Mouse (Mus musculus): ENCODE data around the gene Dync1i1. TPM values are rescaled to one million over a fixed set of nuclear protein-coding genes. Genes with fewer than 3 reads are reported as not detected.

Dync1i1 gene
- polyA plus RNA-seq, 1 experiment = 202 TPM

GRCm38 (mm10) chr6:5812076-5812475 is 86.6 kb downstream of the Dync1i1 start:
- 57% methylated on average over 1 of the region's 1 CpGs for WGBS
- no peak overlapping the region for H3K4me3 ChIP-seq (replicated peaks; ENCODE audit: insufficient read depth, low read depth, low read length)
- no peak for DNase-seq
- no peaks in the 10 kb centered on the region for H3K27me3 ChIP-seq (ENCODE audit: control insufficient read depth, insufficient read depth, low read length)
- no peaks in the 10 kb centered on the region for H3K4me1 ChIP-seq (ENCODE audit: control insufficient read depth, insufficient read depth, low read length)
- TF ChIP-seq POLR2A (IDR thresholded peaks at IDR 0.05; ENCODE audit: borderline replicate concordance, insufficient read depth, low read length) = no peak
- no peak for TF ChIP-seq CTCF (IDR thresholded peaks at IDR 0.05; ENCODE audit: borderline replicate concordance, insufficient read depth, low read depth, low read length)
- H3K27ac ChIP-seq (ENCODE audit: insufficient read depth, low read length) = no peak overlapping the region

GRCm38 (mm10) chr6:5819674-5820073 is 94.2 kb downstream of the Dync1i1 start:
- no peak for DNase-seq
- no peak overlapping the region for H3K27ac ChIP-seq (ENCODE audit: insufficient read depth, low read length)
- H3K4me3 ChIP-seq (replicated peaks; ENCODE audit: insufficient read depth, low read depth, low read length) = no peak overlapping the region
- 91% methylated on average over 3 of the region's 3 CpGs for WGBS
- no peaks in the 10 kb centered on the region for H3K27me3 ChIP-seq (ENCODE audit: control insufficient read depth, insufficient read depth, low read length)
- no peaks in the 10 kb centered on the region for H3K4me1 ChIP-seq (ENCODE audit: control insufficient read depth, insufficient read depth, low read length)
- TF ChIP-seq CTCF (IDR thresholded peaks at IDR 0.05; ENCODE audit: borderline replicate concordance, insufficient read depth, low read depth, low read length) = no peak
- no peak for TF ChIP-seq POLR2A (IDR thresholded peaks at IDR 0.05; ENCODE audit: borderline replicate concordance, insufficient read depth, low read length)

GRCm38 (mm10) chr6:5825461-5825860 is 100.0 kb downstream of the Dync1i1 start:
- WGBS = 88% methylated on average over 3 of the region's 3 CpGs
- TF ChIP-seq POLR2A (IDR thresholded peaks at IDR 0.05; ENCODE audit: borderline replicate concordance, insufficient read depth, low read length) (no peak), CTCF (IDR thresholded peaks at IDR 0.05; ENCODE audit: borderline replicate concordance, insufficient read depth, low read depth, low read length) (no peak)
- DNase-seq = no peak

GRCm38 (mm10) chr6:5827064-5827463 is 101.6 kb downstream of the Dync1i1 start:
- peak; percentile 24; the same call in 1 of the 2 replicates for TF ChIP-seq CTCF (IDR thresholded peaks at IDR 0.05; ENCODE audit: borderline replicate concordance, insufficient read depth, low read depth, low read length)
- TF ChIP-seq POLR2A (IDR thresholded peaks at IDR 0.05; ENCODE audit: borderline replicate concordance, insufficient read depth, low read length) = no peak
- DNase-seq = no peak
- Histone ChIP-seq H3K4me1 (ENCODE audit: control insufficient read depth, insufficient read depth, low read length) (no peaks in the 10 kb centered on the region), H3K4me3 (replicated peaks; ENCODE audit: insufficient read depth, low read depth, low read length) (no peak overlapping the region), H3K27ac (ENCODE audit: insufficient read depth, low read length) (no peak overlapping the region), H3K27me3 (ENCODE audit: control insufficient read depth, insufficient read depth, low read length) (no peaks in the 10 kb centered on the region)
- 32% methylated on average over 4 of the region's 4 CpGs for WGBS

More at GRCm38 (mm10) chr6:5825461-5825860, 100.0 kb downstream of the Dync1i1 start:
- no peak overlapping the region for H3K27ac ChIP-seq (ENCODE audit: insufficient read depth, low read length)
- H3K4me1 ChIP-seq (ENCODE audit: control insufficient read depth, insufficient read depth, low read length) = no peaks in the 10 kb centered on the region
- H3K27me3 ChIP-seq (ENCODE audit: control insufficient read depth, insufficient read depth, low read length) = no peaks in the 10 kb centered on the region
- H3K4me3 ChIP-seq (replicated peaks; ENCODE audit: insufficient read depth, low read depth, low read length) = no peak overlapping the region

GRCm38 (mm10) chr6:5828409-5828974 is 103.1 kb downstream of the Dync1i1 start:
- no peak overlapping the region for H3K4me3 ChIP-seq (replicated peaks; ENCODE audit: insufficient read depth, low read depth, low read length)
- H3K27me3 ChIP-seq (ENCODE audit: control insufficient read depth, insufficient read depth, low read length) = no peaks in the 10 kb centered on the region
- no peak for DNase-seq
- no peak overlapping the region for H3K27ac ChIP-seq (ENCODE audit: insufficient read depth, low read length)
- whole genome bisulfite sequencing = 87% methylated on average over 14 of the region's 14 CpGs
- H3K4me1 ChIP-seq (ENCODE audit: control insufficient read depth, insufficient read depth, low read length) = no peaks in the 10 kb centered on the region
- TF ChIP-seq CTCF (IDR thresholded peaks at IDR 0.05; ENCODE audit: borderline replicate concordance, insufficient read depth, low read depth, low read length) = no peak
- no peak for TF ChIP-seq POLR2A (IDR thresholded peaks at IDR 0.05; ENCODE audit: borderline replicate concordance, insufficient read depth, low read length)

GRCm38 (mm10) chr6:5829148-5829547 is 103.7 kb downstream of the Dync1i1 start:
- TF ChIP-seq POLR2A (IDR thresholded peaks at IDR 0.05; ENCODE audit: borderline replicate concordance, insufficient read depth, low read length) (no peak), CTCF (IDR thresholded peaks at IDR 0.05; ENCODE audit: borderline replicate concordance, insufficient read depth, low read depth, low read length) (no peak)
- Histone ChIP-seq H3K4me1 (ENCODE audit: control insufficient read depth, insufficient read depth, low read length) (no peaks in the 10 kb centered on the region), H3K27ac (ENCODE audit: insufficient read depth, low read length) (no peak overlapping the region), H3K4me3 (replicated peaks; ENCODE audit: insufficient read depth, low read depth, low read length) (no peak overlapping the region), H3K27me3 (ENCODE audit: control insufficient read depth, insufficient read depth, low read length) (no peaks in the 10 kb centered on the region)
- WGBS = 65% methylated on average over 9 of the region's 9 CpGs
- DNase-seq = no peak

- DNase-seq = no peak
- no peak overlapping the region for H3K27ac ChIP-seq (ENCODE audit: insufficient read depth, low read length)
- WGBS = 61% methylated on average over 2 of the region's 2 CpGs
- no peaks in the 10 kb centered on the region for H3K4me1 ChIP-seq (ENCODE audit: control insufficient read depth, insufficient read depth, low read length)
- no peaks in the 10 kb centered on the region for H3K27me3 ChIP-seq (ENCODE audit: control insufficient read depth, insufficient read depth, low read length)
- no peak overlapping the region for H3K4me3 ChIP-seq (replicated peaks; ENCODE audit: insufficient read depth, low read depth, low read length)
- no peak for TF ChIP-seq POLR2A (IDR thresholded peaks at IDR 0.05; ENCODE audit: borderline replicate concordance, insufficient read depth, low read length)
- no peak for TF ChIP-seq CTCF (IDR thresholded peaks at IDR 0.05; ENCODE audit: borderline replicate concordance, insufficient read depth, low read depth, low read length)
These were observed 105.3 kb downstream of the Dync1i1 start for GRCm38 (mm10) chr6:5830717-5831116.

GRCm38 (mm10) chr6:5831233-5831632 is 105.8 kb downstream of the Dync1i1 start:
- Histone ChIP-seq H3K27me3 (ENCODE audit: control insufficient read depth, insufficient read depth, low read length) (no peaks in the 10 kb centered on the region), H3K27ac (ENCODE audit: insufficient read depth, low read length) (no peak overlapping the region), H3K4me3 (replicated peaks; ENCODE audit: insufficient read depth, low read depth, low read length) (no peak overlapping the region), H3K4me1 (ENCODE audit: control insufficient read depth, insufficient read depth, low read length) (no peaks in the 10 kb centered on the region)
- TF ChIP-seq POLR2A (IDR thresholded peaks at IDR 0.05; ENCODE audit: borderline replicate concordance, insufficient read depth, low read length) (no peak), CTCF (IDR thresholded peaks at IDR 0.05; ENCODE audit: borderline replicate concordance, insufficient read depth, low read depth, low read length) (no peak)
- DNase-seq = no peak
- WGBS = 91% methylated on average over 3 of the region's 3 CpGs

All from cerebellum, adult 2 months (tissue).